Mouse (Mus musculus) liver, embryonic 14.5 days (tissue): ENCODE data around the gene Ikbke.

ENCODE experiments used
- CTCF ChIP-seq: IDR thresholded peaks from 2 replicates; pipeline ENCODE4 v1.5.1; 2016; ENCODE audit warnings: antibody characterized with exemption, low read depth, control low read depth
- EP300 ChIP-seq: IDR thresholded peaks from 2 replicates; pipeline ENCODE4 v1.6.1; 2016; ENCODE audit warnings: antibody characterized with exemption, low read depth

- TF ChIP-seq CTCF (no peak), EP300 (no peak)
Measured at GRCm38 (mm10) chr1:131327167-131327566, 47.8 kb upstream of the Ikbke start.
